Mouse (Mus musculus) limb, embryonic 11.5 days (tissue): Measurements from ENCODE around the gene Gpsm3. TPM values are rescaled to one million over a fixed set of nuclear protein-coding genes. Genes with fewer than 3 reads are reported as not detected.

Experiments
- ATAC-seq: fragments of 200-750 bp; cut with Nextera tagmentation; 2 replicates; pipeline ENCODE4 v1.8.0; 2017; ENCODE audit warnings: low read depth; ENCODE audit not compliant: insufficient number of reproducible peaks, low FRiP score, low TSS enrichment
- DNase-seq: peaks from one replicate; pipeline ENCODE4 v3.0.0-alpha.2; 2015; ENCODE audit warnings: low spot score
- H3K27ac ChIP-seq: fragments of 300-500 bp; sonication (generic); replicated peaks from 2 replicates; pipeline ENCODE4 v1.5.1; 2014; ENCODE audit warnings: low read depth, mild to moderate bottlenecking, low read length
- H3K27me3 ChIP-seq: fragments of 300-500 bp; sonication (generic); 2 replicates; pipeline ENCODE4 v1.6.1; 2014; ENCODE audit warnings: mild to moderate bottlenecking, low read length, mixed read lengths; ENCODE audit not compliant: control insufficient read depth, insufficient read depth
- H3K36me3 ChIP-seq: fragments of 300-500 bp; sonication (generic); 2 replicates; pipeline ENCODE4 v1.6.1; 2014; ENCODE audit warnings: mild to moderate bottlenecking, low read length, moderate library complexity, mixed read lengths; ENCODE audit not compliant: control insufficient read depth, insufficient read depth
- H3K4me1 ChIP-seq: fragments of 300-500 bp; sonication (generic); 2 replicates; pipeline ENCODE4 v1.6.1; 2014; ENCODE audit warnings: low read length, mixed read lengths; ENCODE audit not compliant: control insufficient read depth, insufficient read depth
- H3K4me2 ChIP-seq: fragments of 300-500 bp; sonication (generic); 2 replicates; pipeline ENCODE4 v1.6.1; 2014; ENCODE audit warnings: low read depth, mild to moderate bottlenecking, moderate library complexity; ENCODE audit not compliant: severe bottlenecking
- H3K4me3 ChIP-seq: fragments of 300-500 bp; sonication (generic); 2 replicates; pipeline ENCODE4 v1.5.1; 2014; ENCODE audit warnings: low read depth, low read length
- H3K9ac ChIP-seq: fragments of 300-500 bp; sonication (generic); 2 replicates; pipeline ENCODE4 v1.6.1; 2014; ENCODE audit warnings: mild to moderate bottlenecking, low read length
- H3K9me3 ChIP-seq: fragments of 300-500 bp; sonication (generic); 2 replicates; pipeline ENCODE4 v1.6.1; 2016; ENCODE audit warnings: low read length; ENCODE audit not compliant: control insufficient read depth
- WGBS: fragments of 180-500 bp; shearing (Covaris S2); extraction: QIAGEN DNeasy Blood & Tissue Kit; methylation state at CpG from one replicate; pipeline ENCODE4 v1.1.7; 2014; 5-methylcytosine and 5-hydroxymethylcytosine counted together
- polyA plus RNA-seq: library from polyadenylated mRNA; unstranded; fragments of >200 nt; fragmentation: Nextera tagmentation; extraction: Ambion mirVana; gene quantifications from 2 replicates; pipeline ENCODE4 v1.2.1, GENCODE M21; 2014

Gene Gpsm3
- polyA plus RNA-seq, 1 experiment from 2014 or later: 4.7 TPM

GRCm38 (mm10) chr17:34568421-34568820, 21.2 kb upstream of the Gpsm3 start:
- Histone ChIP-seq H3K4me3 (no peak overlapping the region), H3K9me3 (no peaks in the 10 kb centered on the region), H3K4me2 (no peak overlapping the region), H3K4me1 (peaks cover 14% of the 10 kb centered on the region; the same call in 1 of the 2 replicates), H3K27me3 (peaks cover 2% of the 10 kb centered on the region), H3K9ac (no peak overlapping the region), H3K36me3 (no peaks in the 10 kb centered on the region; the same call in 1 of the 2 replicates), H3K27ac (no peak overlapping the region)
- ATAC-seq (no peak), DNase-seq (no peak)
- WGBS: 78% methylated on average over 12 of the region's 13 CpGs

- no peaks in the 10 kb centered on the region; the same call in 1 of the 2 replicates for H3K36me3 ChIP-seq
- no peak overlapping the region for H3K4me2 ChIP-seq
- WGBS: 71% methylated on average over 4 of the region's 4 CpGs
- H3K27ac ChIP-seq: no peak overlapping the region
- no peak for DNase-seq
- no peak for ATAC-seq
- H3K4me1 ChIP-seq: 0 out of 2 replicates have a peak, but pooled peaks cover 2% of the 10 kb centered on the region
- no peak overlapping the region for H3K4me3 ChIP-seq
- no peak overlapping the region for H3K9ac ChIP-seq
- peaks cover 2% of the 10 kb centered on the region for H3K27me3 ChIP-seq
- no peaks in the 10 kb centered on the region for H3K9me3 ChIP-seq
Observed at GRCm38 (mm10) chr17:34569919-34570318, 19.7 kb upstream of the Gpsm3 start.

- H3K4me2 ChIP-seq: no peak overlapping the region
- ATAC-seq (no peak), DNase-seq (no peak)
- no peaks in the 10 kb centered on the region for H3K9me3 ChIP-seq
- 0 out of 2 replicates have a peak, but pooled peaks cover 2% of the 10 kb centered on the region for H3K4me1 ChIP-seq
- WGBS: 15% methylated on average over 5 of the region's 5 CpGs
- no peak overlapping the region for H3K4me3 ChIP-seq
- no peak overlapping the region for H3K27ac ChIP-seq
- H3K36me3 ChIP-seq: no peaks in the 10 kb centered on the region; the same call in 1 of the 2 replicates
- H3K9ac ChIP-seq: no peak overlapping the region
- no peaks in the 10 kb centered on the region for H3K27me3 ChIP-seq
Observed at GRCm38 (mm10) chr17:34571875-34572274, 17.7 kb upstream of the Gpsm3 start.

- no peaks in the 10 kb centered on the region for H3K27me3 ChIP-seq
- ATAC-seq (no peak), DNase-seq (no peak)
- no peak overlapping the region for H3K27ac ChIP-seq
- H3K4me1 ChIP-seq: 0 out of 2 replicates have a peak, but pooled peaks cover 2% of the 10 kb centered on the region
- no peak overlapping the region for H3K4me3 ChIP-seq
- H3K36me3 ChIP-seq: no peaks in the 10 kb centered on the region; the same call in 1 of the 2 replicates
- H3K9me3 ChIP-seq: no peaks in the 10 kb centered on the region
- WGBS: 12% methylated on average over 15 of the region's 15 CpGs
- no peak overlapping the region for H3K9ac ChIP-seq
- no peak overlapping the region for H3K4me2 ChIP-seq
Observed at GRCm38 (mm10) chr17:34572361-34572760, 17.2 kb upstream of the Gpsm3 start.

- DNase-seq (no peak), ATAC-seq (no peak)
- 68% methylated on average over 5 of the region's 5 CpGs for WGBS
- no peak overlapping the region; the same call in 1 of the 2 replicates for H3K9ac ChIP-seq
- H3K4me2 ChIP-seq: no peak overlapping the region
- H3K4me1 ChIP-seq: 0 out of 2 replicates have a peak, but pooled peaks cover 2% of the 10 kb centered on the region
- no peaks in the 10 kb centered on the region for H3K36me3 ChIP-seq
- no peaks in the 10 kb centered on the region for H3K27me3 ChIP-seq
- no peaks in the 10 kb centered on the region for H3K9me3 ChIP-seq
- no peak overlapping the region for H3K4me3 ChIP-seq
- H3K27ac ChIP-seq: no peak overlapping the region
Observed at GRCm38 (mm10) chr17:34576577-34576976, 13.0 kb upstream of the Gpsm3 start.

- no peak overlapping the region for H3K9ac ChIP-seq
- H3K9me3 ChIP-seq: no peaks in the 10 kb centered on the region
- DNase-seq: no peak
- 0 out of 2 replicates have a peak, but pooled peaks cover 2% of the 10 kb centered on the region for H3K4me1 ChIP-seq
- H3K27me3 ChIP-seq: no peaks in the 10 kb centered on the region
- no peak overlapping the region for H3K4me2 ChIP-seq
- no peak overlapping the region for H3K27ac ChIP-seq
- ATAC-seq: no peak
- no peak overlapping the region for H3K4me3 ChIP-seq
- 93% methylated on average over 3 of the region's 3 CpGs for WGBS
- H3K36me3 ChIP-seq: no peaks in the 10 kb centered on the region
Observed at GRCm38 (mm10) chr17:34578070-34578469, 11.5 kb upstream of the Gpsm3 start.

GRCm38 (mm10) chr17:34582528-34582927, 7.1 kb upstream of the Gpsm3 start:
- 81% methylated on average over 12 of the region's 12 CpGs for WGBS
- ATAC-seq (no peak), DNase-seq (no peak)
- Histone ChIP-seq H3K27me3 (no peaks in the 10 kb centered on the region), H3K4me2 (no peak overlapping the region), H3K4me1 (0 out of 2 replicates have a peak, but pooled peaks cover 3% of the 10 kb centered on the region), H3K27ac (no peak overlapping the region), H3K36me3 (no peaks in the 10 kb centered on the region), H3K9me3 (no peaks in the 10 kb centered on the region), H3K9ac (no peak overlapping the region), H3K4me3 (no peak overlapping the region)

- H3K9me3 ChIP-seq: no peaks in the 10 kb centered on the region
- H3K4me1 ChIP-seq: 0 out of 2 replicates have a peak, but pooled peaks cover 7% of the 10 kb centered on the region
- no peak overlapping the region for H3K9ac ChIP-seq
- no peak overlapping the region for H3K4me2 ChIP-seq
- H3K27ac ChIP-seq: no peak overlapping the region
- ATAC-seq (no peak), DNase-seq (no peak)
- WGBS: 71% methylated on average over 7 of the region's 7 CpGs
- H3K36me3 ChIP-seq: no peaks in the 10 kb centered on the region
- H3K27me3 ChIP-seq: no peaks in the 10 kb centered on the region
- no peak overlapping the region for H3K4me3 ChIP-seq
Observed at GRCm38 (mm10) chr17:34583397-34583796, 6.2 kb upstream of the Gpsm3 start.

- ATAC-seq: no peak
- Histone ChIP-seq H3K4me3 (no peak overlapping the region), H3K4me1 (0 out of 2 replicates have a peak, but pooled peaks cover 9% of the 10 kb centered on the region), H3K36me3 (no peaks in the 10 kb centered on the region), H3K4me2 (no peak overlapping the region), H3K27me3 (no peaks in the 10 kb centered on the region), H3K9ac (no peak overlapping the region), H3K9me3 (no peaks in the 10 kb centered on the region), H3K27ac (no peak overlapping the region)
- no peak for DNase-seq
- 86% methylated on average over 8 of the region's 8 CpGs for WGBS
Observed at GRCm38 (mm10) chr17:34583819-34584218, 5.8 kb upstream of the Gpsm3 start.
